Mouse (Mus musculus) ovary, postnatal 10 days (tissue): ENCODE results near the gene Nanos2.

Experiments used
- DNase-seq: peaks from one replicate; pipeline ENCODE4 v3.0.0; 2022; ENCODE audit warnings: low spot score

The Nanos2 gene

DNA sequence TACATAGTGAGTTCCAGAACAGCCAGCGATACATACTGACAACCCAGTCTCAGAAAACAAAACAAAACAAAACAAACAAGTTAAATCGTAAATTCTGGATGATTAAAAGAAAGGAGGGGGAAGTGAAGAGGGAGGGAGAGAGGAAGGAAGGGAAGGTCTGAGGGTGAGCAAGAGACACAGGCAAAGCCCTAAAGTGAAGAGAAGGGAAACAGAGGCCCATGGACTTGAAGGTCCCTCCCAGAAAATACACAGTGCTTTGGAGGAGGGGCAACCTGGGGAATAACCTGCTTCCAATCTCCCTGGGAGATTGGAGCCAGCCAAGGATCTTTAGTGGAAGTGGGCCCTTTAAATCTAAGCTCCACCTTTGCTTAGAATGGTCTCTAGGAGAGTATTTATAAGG, at the start of gene Nanos2:
Gene Nanos2 (plus strand): TSS at position 301 of the 400 bp plus-strand sequence.
- no peak for DNase-seq

DNA sequence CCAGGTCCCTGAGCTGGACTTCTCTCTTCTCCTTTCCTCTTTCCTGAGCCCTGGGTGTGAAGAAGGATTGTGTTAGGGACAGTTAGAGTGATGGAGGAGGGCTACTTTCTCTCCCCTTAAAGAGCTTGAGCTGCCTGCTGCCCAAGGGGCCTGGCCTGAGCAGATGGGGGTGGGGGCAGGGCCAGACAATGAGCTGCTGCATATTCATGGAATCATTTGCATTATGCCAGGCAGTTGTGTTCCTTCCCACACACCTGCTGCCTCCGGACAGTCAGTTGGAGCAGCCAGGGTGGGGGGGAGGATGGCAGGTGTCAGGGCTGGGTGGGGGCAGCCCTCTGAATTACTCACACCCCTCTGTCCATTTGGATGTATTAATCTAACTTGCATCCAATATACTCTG, 44.8 kb upstream of the Nanos2 start:
- DNase-seq = no peak

DNA sequence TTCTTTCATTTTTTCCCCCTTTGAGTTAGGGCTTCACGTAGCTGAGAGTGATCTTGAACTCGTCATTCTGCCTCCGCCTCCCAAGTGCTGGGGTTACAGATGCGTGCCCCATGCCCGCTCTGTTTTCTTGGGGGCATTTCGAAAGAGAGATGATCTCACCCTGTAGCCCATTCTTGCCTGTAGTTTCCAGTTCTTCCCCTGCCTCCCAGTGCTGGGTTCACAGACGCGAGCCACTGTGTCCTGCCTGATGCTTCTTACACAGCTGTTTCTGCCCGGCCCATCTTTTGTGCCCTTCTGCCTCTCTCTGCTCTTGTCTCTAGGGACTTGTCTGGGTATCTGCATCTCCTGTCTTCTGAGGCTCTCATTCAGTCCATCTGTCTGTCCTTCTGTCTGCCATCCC, 44.4 kb upstream of the Nanos2 start:
- no peak for DNase-seq

DNA sequence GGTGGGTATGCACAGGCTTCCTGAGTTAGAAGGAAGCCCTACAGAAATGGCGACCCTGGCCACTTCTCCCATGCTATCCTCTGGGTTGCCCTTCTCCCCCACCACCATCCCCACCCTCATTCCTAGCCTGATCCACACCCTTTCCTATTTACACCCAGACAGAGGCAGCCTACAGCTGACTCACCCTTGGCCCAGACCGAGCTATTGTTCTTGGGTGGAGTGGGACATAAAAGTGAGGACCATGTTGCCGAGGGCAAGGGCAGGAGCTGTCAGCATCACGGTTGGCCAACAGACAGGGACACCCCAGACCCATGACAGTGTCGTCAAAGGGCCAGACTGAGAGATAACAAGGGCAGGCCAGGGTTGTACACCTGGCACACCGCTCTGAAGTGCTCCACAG, 39.0 kb upstream of the Nanos2 start:
- no peak for DNase-seq

DNA sequence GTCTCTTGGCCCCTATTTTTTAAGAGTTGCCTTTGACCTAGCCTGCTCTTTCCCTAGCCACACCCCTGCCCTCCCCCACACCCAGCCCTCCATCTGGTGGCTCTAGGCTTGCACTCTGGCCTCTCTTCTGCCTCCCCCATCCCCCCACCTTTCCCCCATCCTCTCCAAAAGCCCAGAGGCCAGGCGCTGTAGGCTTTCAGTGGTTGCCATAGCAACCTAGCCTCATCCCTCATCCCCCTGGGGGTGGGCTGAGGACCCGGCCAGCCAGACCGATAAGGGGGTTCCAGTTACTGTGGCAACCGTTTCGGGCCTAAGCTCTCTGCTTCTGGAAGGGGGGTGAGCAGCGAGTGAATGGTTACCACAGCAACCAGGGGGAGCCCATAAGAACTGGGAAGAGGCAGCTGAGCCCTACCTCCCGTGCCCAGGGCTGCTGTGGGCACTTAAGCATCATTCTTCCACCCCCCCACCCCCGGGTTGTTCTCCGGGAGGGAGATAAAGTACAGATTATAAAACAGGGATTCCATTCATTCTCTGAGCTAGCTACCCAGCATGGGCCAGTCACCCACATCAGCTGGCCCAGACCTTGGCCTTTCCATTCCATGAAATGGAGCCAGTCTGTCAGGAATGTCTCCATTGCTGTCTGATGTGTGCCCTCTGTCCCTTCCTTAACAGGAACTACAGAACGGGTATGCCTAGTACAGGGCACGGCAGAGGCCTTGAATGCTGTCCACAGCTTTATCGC, 37.2 kb upstream of the Nanos2 start:
- no peak for DNase-seq

DNA sequence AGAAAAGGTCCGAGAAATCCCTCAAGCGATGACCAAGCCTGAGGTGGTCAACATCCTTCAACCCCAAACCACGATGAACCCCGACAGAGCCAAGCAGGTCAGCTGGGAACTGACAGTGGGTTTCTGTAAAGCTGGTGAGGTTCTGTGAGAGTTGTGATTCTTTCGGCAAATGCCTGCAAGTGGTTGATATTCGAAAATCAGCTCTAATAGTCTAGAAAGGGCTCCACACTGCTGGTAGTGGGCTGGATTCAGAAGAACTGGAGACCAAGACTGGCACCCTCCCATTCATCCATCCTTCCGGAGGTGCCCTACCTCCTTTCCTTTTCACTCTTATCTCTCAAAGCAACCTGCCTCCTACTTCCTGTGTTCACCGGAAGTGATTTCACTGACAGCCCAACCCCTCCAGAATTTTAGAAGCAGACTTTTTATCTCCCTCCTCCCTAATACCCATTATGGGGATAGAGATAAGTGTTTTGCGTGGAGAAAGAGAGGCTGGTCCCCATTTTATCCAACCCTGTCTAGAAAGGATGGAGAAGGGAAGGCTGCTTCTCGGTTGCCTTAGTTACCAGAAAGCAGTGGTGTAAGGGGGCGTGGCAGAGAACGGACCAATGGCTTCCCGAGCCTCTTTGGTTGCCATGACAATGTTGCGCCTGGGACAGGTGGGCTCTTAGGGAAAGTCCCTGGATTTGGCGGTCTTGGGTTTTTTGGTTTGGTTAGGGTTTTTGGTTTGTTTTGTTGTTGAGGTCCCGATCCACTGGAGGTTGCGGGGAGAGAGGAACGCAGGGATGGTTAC, 36.5 kb upstream of the Nanos2 start:
- DNase-seq = no peak

DNA sequence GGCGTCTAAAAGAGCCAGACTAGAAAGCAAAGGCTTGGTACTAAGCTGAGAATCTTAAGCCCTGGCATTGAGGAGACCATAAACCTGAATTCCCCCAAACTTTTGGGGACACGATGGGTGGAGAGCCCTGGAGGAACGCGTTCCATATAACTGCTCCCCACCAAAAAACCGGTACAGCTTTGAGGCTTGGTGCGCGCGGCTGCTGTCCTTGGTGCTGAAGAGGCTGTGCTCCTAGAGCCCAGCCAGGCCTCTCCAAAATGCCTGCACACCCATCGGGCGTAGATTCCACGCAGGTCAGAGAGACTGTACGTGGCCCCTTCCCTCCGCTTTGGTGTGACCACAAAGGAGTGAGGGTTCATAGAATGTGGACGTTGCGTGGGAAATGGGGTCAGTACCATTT, 35.8 kb upstream of the Nanos2 start:
- no peak for DNase-seq

DNA sequence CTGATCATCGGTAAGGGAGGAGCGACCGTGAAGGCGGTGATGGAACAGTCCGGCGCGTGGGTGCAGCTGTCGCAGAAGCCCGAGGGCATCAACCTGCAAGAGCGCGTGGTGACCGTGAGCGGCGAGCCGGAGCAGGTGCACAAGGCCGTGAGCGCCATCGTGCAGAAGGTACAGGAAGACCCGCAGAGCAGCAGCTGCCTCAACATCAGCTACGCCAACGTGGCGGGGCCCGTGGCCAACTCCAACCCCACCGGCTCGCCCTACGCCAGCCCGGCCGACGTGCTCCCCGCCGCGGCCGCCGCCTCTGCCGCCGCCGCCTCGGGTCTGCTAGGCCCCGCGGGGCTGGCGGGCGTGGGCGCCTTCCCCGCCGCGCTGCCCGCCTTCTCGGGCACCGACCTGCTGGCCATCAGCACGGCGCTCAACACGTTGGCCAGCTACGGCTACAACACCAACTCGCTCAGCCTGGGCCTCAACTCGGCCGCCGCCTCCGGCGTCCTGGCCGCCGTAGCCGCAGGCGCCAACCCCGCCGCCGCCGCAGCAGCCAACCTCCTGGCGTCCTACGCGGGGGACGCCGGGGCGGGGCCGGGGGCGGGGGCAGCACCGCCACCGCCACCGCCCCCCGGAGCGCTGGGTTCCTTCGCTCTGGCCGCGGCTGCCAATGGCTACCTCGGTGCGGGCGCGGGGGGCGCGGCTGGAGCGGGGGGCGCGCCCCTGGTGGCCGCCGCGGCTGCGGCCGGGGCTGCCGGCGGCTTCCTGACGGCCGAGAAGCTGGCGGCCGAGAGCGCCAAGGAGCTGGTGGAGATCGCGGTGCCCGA, 29.4 kb upstream of the Nanos2 start:
- DNase-seq = peak; percentile 21

DNA sequence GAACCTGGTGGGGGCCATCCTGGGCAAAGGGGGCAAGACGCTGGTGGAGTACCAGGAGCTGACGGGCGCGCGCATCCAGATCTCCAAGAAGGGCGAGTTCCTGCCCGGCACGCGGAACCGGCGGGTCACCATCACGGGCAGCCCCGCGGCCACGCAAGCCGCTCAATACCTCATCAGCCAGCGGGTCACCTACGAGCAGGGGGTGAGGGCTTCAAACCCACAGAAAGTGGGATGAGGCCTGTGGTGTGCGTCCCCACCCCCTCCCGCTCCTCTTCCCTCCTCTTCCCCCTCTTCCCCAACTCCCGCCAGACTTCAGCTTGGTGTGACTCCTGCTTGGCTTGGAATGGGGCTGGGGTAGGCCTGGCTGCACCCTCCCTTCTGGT, 28.8 kb upstream of the Nanos2 start:
- DNase-seq = no peak

DNA sequence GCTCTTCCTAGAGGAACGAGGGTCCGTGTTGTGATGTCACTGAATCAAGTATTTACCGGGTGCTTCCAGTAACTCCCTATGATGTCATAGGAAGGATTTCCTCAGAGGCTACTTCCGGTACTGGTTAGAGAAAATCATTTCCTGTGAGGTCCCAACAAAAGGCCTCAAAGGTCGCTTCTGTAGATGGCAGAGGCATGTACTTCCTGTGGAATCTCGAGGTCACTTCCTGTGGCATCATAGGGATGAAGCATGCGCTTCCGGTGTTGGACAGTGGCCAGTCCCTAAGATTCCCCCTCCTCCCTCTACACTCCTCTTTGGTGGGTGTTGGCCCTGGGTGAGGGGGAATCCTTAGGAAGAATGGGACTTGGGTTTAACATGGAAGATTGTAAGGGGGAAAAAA, 27.8 kb upstream of the Nanos2 start:
- DNase-seq = no peak

DNA sequence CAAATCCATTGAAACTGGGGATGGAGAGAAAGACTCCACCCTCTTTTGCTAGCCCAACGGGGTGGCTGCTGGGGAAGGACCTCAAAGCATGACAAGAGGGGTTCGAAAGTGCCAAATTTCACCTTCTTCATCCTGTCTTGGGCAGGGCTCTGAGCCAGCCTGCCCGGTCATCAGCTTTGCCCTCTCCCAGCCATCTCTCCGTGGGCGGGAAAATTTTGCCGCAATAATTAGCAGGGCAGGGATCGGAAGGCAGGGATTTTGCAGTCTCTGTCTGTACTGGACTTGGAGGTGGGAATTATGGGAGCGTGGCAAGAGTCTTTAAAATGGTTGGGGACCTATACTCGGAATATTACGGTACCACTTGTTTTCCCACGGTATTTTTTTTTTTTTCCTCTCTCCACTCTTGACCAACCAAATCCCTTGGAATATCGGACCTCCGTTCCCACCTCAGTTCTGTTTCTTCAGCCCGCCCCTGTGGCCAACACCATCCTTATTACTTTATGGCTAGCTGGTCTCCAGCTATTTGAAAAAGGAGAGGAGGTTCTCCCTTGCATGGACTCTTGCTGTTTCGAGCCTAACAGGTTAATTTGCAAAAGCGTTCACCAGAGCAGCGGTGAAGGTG, 24.9 kb upstream of the Nanos2 start:
- no peak for DNase-seq

DNA sequence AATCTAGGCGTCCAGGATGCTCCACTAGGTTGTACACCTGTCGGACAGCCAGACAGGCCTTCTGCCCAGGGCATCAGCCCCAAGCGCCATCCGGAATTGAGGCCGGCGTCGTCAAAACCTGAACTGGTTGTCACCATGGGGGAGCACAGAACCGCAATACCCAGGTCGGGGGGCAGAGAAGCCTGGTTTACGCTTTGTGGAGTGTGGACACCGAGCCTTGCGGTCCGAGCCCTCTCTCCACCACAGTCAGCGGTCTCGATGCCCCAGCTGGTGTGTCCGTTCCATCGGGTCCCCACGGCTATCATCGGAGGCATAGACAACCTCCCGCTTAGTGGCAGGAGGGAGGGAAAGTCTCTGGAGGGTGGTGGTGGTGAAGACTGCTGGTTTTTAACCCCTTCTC, 24.4 kb upstream of the Nanos2 start:
- DNase-seq = no peak

DNA sequence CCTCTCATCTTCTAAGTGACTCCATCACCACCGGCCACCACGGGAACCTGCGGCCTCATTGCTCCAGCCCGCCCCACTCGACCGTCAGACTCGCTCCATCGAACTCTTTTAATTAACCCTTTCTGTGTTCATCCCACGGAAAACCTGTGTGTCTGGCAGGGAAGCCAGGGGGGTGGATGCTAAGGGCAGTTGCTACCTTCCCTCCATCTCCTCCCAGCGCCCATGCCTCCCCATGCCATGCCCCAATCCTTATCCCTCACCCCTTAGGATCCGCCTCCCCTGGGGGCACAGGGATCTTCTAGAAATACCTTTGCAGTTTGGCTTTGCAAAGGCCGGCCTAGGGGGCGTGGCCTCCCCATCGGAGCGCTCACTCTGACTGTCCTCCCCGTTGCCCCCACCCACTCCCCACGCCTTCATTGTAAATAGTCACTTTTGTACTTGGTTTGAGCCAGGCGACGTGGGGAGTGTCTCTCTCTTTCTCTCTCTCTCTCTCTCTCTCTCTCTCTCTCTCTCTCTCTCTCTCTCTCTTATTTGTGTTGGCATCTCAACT, 23.8 kb upstream of the Nanos2 start:
- no peak for DNase-seq

DNA sequence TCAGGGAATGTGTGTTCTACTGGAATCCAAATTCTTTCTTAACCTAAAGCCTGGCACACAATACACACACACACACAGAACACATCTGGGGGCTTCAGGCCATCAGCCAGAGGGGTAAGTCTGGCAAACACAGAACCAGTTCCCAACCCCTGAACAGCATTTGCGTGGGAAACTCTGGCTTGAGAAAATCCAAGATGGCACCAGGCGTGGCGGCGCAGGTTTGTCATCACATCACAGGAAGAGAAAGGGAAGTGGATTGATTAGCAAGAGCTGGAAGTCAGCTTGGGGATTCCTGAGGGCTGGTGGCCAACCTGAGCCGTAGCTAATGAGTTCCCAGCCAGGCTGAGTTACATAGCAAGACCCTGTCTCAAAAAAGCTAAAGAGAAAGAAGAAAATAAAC, 21.9 kb upstream of the Nanos2 start:
- no peak for DNase-seq

DNA sequence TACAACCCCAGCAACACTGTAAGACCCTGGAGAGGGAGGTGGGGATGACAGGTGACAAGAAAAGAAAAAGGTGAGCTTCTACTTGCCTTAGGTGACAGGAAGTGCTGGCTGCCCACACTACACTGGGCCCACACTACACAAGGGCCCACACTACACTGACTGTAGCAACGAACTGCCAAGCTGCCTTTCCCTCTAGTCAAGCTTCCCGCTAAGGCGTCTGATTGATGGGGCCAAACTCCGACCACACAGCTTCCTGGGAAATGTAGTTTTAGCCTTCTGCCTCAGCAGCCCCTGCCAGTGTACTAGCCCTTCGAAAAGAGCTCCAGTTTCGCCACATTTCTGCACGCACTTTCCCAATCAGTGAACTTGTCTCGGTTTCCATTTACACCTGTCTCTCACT, 19.6 kb upstream of the Nanos2 start:
- DNase-seq = no peak

DNA sequence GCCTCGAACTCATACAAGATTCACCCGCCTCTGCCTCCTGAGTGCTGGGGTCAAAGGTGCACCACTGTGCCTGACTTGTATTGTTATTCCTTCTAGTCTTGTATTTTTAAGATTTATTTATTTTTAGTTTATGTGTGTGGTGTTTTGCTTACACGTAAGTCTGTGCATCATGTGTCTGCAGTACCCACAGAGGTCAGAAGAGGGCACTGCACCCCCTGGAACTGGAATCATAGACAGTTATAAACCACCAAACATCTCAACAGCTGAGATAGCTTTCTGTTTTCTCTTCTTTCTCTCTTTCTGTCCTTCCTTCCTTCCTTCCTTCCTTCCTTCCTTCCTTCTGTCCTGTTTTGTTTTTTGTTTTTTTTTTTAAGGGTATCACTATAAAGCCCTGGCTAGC, 16.2 kb upstream of the Nanos2 start:
- no peak for DNase-seq

DNA sequence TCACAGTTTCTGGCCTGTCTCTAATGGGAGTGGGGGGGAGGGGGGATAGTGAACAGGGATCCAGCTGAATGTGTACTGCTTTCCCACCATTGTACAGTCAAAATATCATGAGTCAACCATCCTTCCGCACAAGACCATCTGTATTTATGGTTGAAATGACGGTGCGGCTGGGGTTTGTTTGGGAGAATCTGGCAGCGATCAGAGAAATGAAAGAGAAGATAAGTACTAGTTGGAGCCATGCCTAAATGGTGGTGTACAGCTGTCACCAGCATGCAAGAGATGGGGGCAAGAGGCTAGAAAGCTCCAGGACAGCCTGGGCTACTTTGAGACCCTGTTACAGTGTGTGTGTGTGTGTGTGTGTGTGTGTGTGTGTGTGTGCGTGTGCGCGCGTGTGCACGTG, 8.8 kb upstream of the Nanos2 start:
- DNase-seq = no peak

DNA sequence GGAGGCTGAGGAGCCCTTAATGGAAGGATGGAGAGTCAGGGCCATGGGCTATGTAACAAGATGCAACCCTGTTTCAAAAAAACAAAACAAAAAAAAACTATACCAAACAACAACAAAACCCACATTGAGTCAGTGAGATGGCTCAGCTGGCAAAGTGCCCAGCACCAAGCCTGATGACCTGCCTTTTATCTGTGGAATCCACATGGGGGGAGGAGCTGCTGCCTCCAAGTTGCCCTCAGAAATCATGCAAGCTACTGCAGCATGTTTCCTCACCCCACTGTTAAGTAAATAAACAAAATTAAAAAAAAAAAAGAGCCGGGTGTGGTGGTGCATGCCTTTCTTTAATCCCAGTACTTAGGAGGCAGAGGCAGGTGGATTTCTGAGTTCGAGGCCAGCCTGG, 697 bp upstream of the Nanos2 start:
- no peak for DNase-seq

DNA sequence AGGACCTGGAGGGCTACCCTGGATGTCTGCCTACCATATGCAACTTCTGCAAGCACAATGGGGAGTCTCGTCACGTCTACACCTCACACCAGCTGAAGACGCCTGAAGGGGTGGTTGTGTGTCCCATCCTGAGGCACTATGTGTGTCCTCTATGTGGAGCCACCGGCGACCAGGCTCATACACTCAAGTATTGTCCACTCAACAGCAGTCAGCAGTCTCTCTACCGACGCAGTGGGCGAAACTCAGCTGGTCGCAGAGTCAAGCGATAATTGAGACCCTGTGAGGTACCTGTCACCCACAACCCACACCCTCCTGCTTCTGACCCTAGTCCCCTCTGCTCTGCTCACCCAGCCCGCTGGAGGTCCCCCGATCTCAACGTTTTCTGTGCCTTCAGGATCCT, 547 bp downstream of the Nanos2 start:
- DNase-seq = no peak

DNA sequence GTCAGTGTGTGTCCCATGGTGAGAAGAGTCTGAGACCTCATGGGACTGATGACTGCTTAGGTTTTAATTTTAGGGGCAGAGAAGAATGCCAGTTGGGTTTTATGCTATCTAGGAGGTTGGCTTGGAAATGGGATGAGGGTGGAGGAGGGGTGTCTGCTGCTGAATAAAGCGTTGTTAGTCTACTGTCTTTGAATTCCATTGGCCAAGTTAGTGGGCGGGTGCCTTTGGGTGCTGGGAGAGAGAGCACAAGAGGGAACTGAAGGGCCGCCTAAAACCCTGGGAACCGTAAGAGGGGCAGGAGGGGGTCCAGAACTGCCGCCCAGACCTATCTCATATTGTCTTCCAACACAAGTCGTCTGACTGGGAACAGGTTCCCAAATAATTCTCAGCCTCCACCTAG, 1.6 kb downstream of the Nanos2 start:
- no peak for DNase-seq

DNA sequence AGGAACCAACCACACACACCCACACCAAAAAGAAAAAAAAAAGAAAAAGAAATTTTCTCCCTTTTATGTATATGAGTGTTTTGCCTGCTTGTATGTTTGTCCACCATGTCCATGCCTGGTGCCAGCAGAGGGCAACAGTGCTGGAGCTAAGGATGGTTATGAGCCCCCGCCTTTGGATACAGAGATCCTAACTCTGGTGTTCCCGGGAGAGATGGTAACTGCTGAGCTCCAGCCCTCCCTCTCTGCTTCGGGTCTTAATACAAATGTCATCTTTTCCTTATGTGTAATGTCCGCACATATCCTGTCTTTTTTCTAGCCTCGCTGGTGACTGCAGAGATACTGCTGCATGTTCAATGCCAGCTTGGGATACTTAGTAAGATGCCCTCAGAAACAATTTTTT, 2.8 kb downstream of the Nanos2 start:
- no peak for DNase-seq

DNA sequence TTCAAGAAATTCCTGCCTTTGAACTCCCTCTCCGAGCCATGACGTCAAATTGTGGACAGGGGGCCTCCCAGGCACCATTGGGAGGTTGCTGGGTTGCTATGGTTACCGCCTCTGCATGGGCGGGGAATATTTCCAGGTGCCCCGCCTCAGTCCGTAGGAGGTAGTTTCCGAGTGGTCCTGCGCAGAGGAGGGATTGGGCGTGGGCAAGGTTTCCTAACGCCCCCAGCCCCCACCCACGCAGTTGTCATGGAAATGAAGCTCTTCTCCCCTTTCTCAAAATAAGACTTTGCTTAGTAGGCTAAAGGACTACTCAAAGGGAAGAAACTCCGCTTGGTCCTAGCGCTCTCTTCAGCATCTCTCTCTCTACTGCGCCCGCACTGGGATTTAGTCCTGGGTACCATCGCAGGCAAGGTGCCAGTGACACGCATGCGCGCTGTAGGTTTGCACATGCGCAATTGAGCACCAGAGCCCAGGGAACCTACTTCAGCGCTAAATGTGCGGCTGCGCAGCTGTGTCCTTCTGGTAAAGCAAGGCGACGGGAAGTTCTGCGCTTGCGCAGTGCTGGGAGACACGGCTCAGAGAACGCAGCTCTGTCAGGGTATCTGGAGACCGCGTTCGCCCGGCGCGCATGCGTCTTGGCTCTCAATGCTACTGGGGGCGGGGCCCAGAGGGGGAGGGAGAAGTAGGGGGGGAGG, 3.5 kb downstream of the Nanos2 start, which contains the start of gene Mypop:
Gene Mypop (plus strand): TSS at position 645 of the 695 bp plus-strand sequence.
- DNase-seq = peak; percentile 99
